Mouse (Mus musculus): ENCODE data around the gene Sh3gl2.

GRCm38 (mm10) chr4:85293368-85293767 is 88.4 kb downstream of the Sh3gl2 start:
- TF ChIP-seq CTCF (IDR thresholded peaks at IDR 0.05; ENCODE audit: control insufficient read depth, insufficient read depth, insufficient replicate concordance, low read depth, low read length) (no peak), POLR2A (IDR thresholded peaks at IDR 0.05; ENCODE audit: control insufficient read depth, low read depth, low read length) (no peak)

Data from testis, adult 2 months (tissue).